Mouse (Mus musculus) liver, adult 2 months (tissue): ENCODE data around the gene Gm128.

Source experiments
- CTCF ChIP-seq: fragments of 200-500 bp; IDR thresholded peaks from 2 replicates; pipeline ENCODE4 v1.5.1; 2011; ENCODE audit warnings: low read depth, low read length, control low read depth
- POLR2A ChIP-seq: fragments of 200-500 bp; IDR thresholded peaks from 2 replicates; pipeline ENCODE4 v1.6.1; 2011; ENCODE audit warnings: low read length, control low read depth; ENCODE audit not compliant: insufficient read depth; ENCODE audit errors: extremely low read depth

DNA sequence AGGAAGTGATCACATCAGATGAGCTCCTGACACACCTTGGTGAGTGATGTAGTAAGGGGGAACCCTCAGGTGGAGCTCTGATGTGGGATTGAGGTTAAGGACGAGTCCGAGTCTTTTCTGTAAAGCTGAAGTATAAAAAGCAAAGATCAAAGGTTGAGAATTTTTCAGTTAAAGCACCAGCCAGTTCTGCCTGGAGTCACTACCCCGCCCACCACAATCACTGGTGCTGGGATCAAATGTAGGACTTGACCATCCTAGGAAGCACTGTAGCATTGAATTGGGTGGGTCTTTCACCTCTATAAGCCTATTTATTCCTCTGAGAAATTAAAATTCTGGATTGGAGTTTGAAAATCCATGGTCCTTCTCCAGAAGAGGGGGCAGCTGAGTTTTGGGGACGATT, 49.6 kb upstream of the Gm128 start:
- no peak for TF ChIP-seq CTCF
- TF ChIP-seq POLR2A: no peak
